Mouse (Mus musculus): Measurements from ENCODE around the gene Acaca.
"Not testable (repeated sequence)": the region's sequence is repeated elsewhere in the genome, so short reads cannot be mapped to it uniquely, and the experiment has no call there.

Acaca gene

DNA sequence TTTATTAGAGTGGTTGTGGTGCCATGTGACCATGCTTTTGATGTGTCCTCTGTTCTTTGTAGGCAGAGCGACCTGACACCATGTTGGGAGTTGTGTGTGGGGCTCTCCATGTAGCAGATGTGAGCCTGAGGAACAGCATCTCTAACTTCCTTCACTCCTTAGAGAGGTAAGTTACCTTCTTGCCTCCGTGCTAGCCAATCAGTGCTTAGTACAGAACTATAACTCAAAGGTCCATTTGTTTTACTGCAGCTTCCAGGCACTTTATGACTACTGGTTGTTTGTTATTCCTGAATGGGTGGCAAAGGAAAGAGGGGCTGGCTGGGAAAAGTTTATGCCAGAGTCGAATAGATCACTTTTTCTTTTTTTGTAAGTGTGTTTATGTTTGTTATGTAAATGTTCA lies 121.7 kb downstream of the Acaca start:
- no peak for DNase-seq

DNA sequence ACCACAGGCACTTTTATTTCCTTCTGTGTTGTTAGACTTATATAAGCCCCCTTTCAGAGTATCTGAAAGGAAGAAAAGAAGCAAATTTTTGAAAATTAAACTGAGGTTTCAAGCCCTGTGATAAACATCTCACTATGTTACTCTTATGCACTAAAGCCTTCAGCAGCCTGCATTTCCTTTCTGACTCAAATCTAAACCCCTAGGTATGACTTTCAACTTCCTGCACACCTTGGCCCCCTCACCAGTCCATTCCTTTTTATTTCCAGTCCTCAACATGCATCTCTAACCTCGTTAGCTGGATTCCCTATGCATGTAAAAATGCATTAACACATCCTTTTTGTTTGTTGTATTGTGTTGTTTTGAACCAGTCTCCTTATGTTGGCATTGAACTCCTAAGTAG lies 123.0 kb downstream of the Acaca start:
- no peak for DNase-seq

DNA sequence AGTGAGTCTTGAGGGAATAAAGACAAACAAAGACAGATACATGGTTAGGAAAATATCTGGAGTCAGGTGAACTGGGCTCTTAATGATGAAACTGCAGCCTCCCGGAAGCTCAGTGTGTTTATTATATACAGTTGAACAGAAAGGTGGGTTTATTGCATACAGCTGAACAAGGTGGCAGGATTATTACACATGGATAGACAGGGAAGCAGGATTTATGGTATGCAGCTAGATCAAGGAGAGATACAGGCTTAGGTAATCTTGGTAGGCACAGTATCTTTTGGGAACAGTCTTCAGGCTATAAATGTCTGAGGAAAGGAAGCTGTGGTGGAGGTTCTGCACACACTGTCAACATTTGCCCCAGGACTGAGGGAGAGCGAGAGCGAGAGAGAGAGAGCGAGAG lies 126.4 kb downstream of the Acaca start:
- DNase-seq, result no peak

DNA sequence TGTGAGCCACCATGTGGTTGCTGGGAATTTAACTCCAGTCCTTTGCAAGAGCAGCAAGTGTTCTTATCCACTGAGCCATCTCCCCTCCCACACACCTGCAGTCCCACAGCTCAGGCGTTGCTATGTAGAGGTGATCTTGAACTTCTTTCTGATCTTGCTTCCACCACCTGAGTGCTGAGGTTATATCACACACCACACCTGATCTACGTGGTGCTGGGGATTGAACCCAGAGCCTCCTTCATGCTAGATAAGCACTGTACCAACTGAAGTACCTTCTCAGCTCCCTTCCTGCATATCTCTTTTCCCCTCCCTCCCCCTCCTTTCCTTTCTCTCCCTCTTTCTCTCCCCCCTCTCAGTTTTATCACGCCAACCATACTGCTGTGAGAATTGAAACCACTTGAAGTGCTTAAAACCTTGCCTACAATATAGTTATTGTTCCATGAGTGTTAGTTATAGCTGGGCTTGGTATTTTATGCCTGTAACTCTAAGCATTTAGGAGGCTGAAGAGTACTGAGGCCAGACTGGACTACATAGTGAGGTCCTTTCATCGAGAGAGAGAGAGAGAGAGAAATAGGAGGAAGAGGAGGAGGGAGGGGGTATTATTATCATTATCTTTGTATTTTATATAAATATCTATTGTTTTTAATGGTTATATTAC lies 128.7 kb downstream of the Acaca start:
- DNase-seq, result no peak

DNA sequence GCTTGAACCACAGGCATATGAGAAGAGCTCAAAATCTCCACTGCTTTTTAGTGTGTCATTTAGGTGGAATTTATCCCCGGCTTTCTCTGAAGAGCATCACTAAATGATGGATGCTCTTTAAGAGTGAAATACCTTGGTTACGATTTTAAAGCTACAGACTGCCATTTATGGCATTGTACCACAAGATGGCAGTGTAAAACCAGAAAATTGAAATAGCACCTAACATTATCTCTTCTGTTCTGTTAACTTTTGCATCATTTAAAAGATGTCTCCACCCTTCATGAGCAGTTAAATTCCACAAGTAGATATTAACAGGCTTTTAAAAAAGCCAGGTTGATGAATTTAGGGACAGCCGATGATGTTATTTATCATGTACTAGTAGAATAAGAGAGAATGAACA lies 135.0 kb downstream of the Acaca start:
- peak in 1 of 2 experiments; percentile 19 for DNase-seq

DNA sequence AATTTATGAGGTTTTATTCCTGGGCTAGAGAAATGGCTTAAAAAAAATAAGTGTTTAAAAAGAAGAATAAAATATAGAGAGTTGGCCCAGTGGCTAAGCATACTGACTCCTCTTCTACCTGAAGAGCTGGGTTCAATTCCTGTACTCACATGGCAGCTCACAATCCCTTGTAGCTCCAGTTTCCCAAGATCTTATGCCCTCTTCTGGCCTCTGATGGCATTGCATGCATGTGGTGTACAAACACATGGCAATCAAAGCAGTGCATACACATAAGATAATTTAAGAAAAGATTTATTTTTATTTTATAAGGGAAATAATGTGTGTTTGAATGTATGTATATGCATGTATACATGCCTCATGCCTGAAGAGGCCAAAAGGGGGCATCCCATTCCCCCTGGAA lies 138.6 kb downstream of the Acaca start:
- DNase-seq, result no peak

DNA sequence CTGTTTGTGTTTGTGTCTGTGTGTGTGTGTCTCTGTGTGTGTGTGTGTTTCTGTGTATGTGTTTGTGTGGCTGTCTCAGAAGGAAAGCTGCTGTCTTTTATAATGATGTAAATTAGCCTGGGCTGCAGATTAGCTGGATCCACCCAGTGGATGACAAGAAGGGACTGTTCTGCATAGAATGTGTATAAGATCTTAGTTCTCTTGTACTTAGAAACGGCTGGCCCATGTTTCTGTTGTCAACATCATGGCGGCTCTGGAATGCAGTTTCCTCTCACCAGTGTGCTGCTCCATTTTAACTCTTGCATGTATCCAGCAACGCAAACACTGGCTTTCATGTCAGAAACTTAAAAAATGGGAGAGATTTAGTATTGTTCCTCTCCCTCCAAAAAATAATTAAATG lies 141.0 kb downstream of the Acaca start:
- no peak for DNase-seq

DNA sequence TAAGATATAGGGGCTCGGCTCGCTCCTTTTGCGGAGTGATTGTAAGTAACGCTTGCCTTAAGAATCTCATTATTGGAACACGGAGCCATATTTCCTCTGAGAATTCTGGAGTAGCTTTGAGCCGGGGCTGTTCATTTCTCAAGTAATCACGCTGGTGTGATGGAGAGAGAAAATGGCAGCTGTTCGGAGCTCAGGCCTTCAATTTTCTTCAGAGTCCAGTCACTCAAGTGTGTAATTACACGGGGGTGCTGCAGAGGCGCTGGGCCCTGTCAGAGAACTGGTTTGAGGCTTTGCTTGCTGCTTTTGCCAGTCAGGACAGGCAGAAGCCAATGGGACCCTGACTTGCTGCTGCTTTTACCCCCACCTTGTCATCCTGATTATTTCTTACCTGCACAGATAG lies 142.5 kb downstream of the Acaca start:
- DNase-seq, result no peak

DNA sequence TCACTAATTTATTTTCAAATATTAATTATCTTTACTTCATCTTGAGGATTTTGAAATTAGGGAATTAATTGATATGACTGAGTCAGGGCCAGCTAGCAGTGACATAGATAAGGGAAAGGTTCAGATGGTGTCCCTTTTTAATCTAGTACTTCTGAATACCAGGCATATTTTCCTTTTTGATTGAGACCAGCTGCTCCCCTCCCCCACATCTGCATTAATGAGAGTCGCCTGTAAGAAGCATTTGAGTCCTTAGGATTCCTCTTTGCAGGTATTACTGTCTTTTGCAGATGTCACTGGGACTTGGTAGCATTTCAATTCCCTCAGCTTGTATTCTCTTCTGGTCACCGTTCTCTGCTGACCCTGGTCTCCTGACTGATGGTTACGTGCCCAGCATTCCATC lies 143.1 kb downstream of the Acaca start:
- no peak for DNase-seq

DNA sequence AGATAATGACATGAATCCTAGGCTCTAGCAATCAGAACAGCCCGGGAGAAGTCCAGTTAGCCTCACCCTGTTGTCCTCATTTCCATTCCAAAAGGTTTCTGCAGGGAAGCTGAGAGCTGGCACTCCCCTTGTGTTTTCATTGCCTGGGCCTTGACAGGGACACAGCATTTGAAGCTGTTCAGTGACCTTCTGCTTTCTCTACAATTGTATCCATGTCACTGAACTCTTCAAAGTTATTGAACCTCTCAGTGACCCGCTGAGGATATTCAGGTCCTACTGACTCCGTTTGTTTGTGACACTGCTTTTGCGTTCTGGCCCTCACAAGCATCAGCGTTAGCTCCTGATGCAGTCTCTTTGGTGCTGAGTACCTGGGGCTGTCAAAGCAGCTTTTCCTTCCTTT lies 147.5 kb downstream of the Acaca start:
- no peak for DNase-seq

DNA sequence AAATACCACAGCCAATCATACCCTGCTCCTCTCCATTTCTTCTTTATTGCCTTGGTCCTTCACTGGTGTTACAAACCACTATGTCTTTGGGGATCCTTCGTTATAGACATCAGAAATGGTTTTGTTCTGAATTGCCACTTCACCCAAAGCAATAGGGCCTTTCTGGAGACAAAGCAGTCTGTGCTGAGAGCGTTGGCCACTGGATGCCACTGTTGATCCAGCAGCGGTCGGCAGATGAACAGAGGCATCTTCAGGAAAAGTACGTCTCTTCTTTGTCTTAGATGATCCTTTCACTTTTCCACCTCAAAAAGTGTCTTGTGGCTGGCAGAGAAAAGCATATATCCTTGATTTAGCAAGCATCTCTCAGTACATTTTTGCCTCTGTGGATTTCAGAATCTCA lies 151.8 kb downstream of the Acaca start:
- DNase-seq, result no peak

DNA sequence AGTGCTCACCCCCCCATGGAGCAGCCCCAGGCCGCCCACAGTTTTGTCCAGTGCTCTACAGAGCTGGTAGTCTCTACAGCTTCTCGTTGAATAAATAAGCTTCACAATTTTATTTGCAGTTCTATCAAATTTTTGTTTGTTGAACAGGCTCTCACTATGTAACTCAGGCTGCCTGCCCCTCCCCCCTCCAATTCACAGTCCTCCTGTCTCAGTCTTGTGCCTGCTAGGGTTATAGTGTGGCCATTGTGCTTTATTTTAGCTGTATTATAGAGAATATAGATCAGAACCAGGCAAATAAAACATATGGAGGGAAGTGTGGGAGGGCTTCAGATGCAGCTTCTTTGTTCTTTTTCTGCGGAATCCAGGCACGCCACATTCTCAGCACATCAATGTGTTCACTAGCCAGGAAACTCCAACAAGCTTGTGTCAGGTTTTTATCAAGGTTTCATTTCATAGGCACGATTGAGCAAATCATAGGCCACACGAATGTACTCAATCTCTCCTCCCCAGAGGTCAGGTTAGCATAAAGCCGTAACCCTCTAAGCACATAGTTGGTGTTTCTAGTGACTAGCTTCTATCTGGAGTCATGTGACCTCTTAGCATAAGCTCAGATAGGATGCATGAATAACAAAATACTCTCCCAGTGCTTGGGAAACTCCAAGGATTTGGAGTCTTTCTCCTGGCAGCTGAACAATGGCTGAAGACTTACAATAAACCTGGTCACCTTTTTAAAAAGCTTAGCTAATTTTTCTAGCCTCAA lies 153.7 kb downstream of the Acaca start:
- DNase-seq, result no peak

DNA sequence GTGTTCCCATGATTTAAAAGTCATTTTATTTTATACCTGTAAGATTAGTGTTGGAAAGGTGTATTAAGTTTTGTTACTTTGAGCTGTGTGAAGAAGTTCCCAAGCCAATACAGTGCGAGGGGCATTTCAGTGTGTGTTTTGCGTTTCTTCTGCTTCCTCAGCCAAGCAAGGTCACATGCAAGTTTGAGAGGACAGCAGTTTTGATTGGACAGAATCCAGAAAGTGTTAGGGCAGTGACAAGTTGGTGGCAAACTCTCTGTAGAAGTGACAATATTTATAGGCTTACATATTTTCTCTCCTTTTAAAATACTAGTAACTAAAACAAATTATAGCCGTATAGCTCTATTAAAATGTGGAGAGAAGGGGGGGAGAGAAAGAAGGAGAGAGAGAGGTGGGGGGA lies 161.3 kb downstream of the Acaca start:
- no peak for DNase-seq

DNA sequence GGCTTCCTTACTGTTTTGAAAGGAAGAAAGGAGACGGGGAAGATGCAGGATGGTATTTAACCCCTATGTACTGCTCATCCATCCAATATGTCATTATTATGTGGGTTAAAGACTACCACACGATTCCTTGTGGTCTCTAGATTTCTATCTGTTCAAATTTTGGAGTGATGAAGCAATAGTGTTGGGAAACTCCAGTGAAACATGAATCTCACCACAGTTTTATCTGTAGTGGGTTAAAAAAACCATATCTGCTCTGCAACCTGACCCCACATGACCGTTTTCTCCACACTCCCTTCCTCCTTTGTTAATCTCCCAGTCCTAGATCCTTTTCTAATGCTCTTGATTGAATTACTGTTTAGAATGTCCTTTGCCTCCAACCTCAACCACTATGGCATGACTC lies 163.1 kb downstream of the Acaca start:
- DNase-seq, result no peak

DNA sequence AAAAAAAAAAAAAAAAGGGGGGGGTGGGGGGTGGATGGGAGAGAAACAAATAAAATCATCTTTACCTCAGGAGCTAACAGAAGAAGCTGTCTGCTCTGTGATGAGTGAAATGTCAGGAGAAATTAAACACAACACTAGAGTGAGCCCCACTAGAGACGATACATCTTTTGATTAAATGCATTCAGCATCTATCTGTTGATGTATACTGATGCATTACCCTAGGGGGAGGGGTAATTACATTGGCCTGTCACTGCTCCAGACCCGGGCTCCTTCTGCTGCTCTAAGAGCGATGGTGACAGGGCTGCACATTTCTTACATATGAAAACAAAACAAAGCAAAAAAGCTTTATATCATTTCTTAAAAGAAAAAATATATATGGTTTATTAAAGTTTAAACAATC lies 163.8 kb downstream of the Acaca start:
- DNase-seq, result no peak

DNA sequence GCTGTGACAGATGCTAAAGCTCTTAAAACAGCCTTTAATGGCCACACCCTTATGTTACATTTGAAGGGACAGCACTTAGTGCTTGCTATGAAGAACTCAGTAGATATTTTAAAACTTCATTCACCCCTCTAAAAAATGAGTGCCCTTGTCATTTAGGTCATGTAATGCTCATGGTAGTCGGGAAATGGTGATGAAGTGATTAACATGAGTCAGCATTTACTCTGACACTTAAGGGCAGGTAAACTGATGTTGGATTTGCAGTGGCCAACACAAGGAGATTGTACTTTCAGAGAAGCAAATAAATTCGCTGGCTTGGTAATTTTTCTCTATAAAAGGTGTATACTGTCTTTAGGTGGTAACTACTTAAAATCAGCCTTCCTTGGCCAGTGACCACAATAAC lies 166.9 kb downstream of the Acaca start:
- no peak for DNase-seq

DNA sequence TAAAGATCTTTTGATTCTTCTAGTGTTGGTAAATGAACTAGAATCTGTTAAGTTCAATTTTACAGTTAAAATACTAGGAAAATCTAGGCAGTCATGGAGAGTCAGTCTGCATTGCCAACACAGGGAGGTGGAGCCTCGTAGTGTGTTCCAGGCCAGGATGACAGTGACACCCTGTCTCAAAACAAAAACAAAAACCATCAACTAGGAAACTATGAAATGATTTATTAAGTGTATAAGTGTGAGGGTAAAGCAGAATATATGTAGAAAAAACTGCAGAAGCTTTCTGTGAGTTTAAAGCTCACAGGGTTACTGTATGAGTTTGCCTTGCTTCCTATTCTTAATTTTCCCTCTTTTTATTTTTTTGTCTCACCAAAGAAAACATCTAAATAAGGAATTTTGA lies 176.0 kb downstream of the Acaca start:
- no peak for DNase-seq

DNA sequence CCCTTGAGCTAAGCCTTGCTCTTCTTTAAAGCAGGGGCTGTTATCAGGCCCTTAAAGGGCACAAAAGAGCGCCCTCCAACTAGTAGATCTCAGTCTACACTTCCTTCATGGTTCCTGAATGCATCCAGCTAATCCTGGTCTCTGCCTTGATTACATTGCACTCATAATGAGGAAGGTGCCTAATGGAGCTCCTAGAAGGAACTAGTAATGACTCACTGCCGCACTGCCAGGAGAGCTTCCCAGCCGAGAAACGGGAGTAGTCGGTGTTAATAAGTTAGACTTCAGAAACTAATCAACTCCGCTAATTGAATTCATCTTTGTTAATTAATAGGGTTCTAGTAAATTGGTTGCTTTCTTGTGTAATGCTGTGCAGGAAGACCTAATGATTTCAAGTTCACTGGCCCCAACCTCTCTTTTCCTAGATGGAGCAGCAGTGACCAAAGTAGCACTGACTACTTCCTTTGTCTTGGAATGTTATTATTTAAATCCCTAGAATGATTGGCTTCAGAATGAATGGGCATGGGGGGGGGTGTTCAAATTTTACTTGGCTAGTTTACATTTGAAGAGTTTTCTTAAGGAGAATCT lies 176.8 kb downstream of the Acaca start:
- no peak for DNase-seq

DNA sequence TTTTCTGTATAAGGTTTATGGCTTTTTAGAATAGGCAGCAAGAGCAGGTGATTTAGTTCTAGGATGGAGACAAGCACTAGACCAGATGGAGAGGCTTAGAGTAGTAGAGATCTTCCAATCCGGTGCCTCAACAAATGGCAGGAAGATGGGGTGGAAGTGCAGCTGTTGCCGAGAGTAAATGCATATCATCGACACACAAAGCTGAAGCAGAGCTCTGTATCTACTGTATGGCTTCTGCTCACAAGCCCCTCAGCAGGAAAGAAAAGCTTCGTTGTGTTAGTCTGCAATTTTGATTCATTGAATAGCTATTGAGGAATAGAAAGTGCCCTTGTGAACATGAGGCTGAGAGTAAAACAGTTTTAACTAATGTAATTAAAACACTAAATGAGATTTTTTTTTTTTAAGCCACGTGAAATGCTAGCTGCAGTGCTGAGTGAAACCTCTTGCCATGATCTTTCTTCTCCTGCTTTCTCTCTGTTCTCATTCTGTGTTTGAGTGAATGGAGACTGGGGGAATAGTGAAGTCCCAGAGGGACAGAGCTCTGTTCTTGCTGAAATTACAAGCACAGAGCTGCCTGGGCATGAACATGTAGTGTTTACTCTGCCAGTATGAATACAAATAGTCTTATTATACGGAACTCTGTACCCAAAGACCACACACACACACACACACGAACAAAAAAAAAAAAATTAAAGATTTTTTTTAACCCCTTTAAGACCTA lies 194.7 kb downstream of the Acaca start:
- DNase-seq, result no peak

DNA sequence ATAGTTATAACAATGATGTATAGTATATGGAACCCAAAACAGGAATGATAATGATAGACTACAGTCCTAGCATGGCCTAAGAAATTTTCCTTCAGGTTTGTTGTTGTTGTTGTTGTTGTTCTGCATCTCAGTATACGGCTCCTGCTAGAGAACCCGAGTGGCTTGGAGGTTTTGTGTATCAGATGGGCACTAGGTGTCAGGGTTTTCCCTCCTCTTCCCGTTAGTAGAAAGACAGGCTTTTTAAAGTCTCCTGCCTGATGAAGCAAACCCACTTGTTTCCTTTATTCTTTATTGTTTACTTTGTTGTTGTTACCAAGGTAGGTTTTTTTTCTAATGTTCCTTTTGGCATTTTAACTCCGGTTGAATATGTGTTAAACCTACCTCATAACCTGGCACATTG lies 197.6 kb downstream of the Acaca start:
- DNase-seq, result no peak

DNA sequence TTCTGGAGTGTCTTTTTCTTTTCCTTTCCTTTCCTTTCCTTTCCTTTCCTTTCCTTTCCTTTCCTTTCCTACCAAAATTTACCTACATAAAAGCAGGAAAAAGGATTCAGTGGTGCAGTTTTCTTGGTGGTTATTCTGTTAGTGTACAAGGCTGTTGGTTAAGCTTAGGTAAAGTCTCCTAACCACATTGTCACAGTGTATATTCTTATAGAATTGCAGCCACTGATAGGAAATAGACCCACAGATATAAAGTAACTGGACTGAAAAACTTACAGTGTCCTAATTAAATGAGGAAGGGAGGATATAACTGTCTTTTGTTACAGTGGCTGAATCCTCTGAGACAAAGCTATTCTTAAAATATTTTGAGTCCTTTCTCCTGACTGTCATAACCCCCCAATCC lies 202.9 kb downstream of the Acaca start:
- DNase-seq, result no peak

DNA sequence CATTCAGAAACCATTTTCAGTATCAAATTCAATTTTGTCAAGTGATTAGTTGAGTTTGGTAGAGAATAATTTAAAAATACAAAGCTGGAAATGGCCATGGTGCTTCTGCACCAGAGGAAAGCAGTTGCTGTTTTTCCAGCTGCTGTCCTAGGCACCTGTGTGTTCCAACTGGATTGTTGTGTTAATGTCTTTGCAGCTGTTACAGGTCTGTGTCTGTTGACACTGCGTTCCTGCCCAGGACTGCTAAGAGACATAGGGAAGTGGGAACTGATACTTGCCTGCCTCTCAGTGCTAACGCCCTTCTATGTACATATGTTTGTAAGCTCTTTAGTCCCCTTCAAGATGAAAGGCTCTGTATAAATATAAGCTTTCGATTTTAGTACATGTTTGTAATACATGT lies 203.4 kb downstream of the Acaca start:
- no peak for DNase-seq

DNA sequence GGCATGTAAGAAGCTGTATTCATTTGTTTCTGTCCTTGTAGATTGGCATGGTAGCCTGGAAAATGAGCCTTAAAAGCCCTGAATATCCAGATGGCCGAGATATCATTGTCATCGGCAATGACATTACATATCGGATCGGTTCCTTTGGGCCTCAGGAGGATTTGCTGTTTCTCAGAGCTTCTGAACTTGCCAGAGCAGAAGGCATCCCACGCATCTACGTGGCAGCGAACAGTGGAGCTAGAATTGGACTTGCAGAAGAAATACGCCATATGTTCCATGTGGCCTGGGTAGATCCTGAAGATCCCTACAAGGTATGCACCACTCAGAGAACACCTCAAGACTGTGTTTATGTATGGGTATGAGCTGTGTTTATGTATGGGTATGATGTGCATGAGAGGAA lies 208.8 kb downstream of the Acaca start:
- not testable (repeated sequence) for DNase-seq

DNA sequence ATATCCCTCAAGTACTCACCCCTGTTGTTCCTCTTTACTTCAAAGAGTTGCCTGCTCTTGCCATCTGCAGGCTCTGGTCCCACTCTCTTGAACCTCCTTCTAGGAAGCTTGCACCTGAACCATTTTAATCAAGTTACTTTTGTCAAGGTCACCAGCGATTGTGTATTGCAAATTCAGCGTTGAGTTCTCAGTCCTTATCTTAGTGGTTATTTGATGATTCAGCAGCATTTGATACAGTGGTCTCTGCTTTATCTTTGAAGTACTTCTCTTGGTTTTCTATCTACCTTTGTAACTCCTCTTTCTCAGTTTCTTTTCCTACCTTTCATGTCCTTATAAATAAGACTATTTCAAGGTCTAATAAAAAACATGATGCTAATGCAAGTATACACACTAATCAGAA lies 211.2 kb downstream of the Acaca start:
- DNase-seq, result no peak

Data from cerebellum, postnatal 36 days (tissue).